Mouse (Mus musculus) stomach, embryonic 15.5 days (tissue): ENCODE results near the gene Camk1d. TPM values are rescaled to one million over a fixed set of nuclear protein-coding genes. Genes with fewer than 3 reads are reported as not detected.

ENCODE experiments used
- ATAC-seq: fragments of 200-750 bp; cut with Nextera tagmentation; 2 replicates; pipeline ENCODE4 v1.8.0; 2017; ENCODE audit warnings: low read depth, moderate number of reproducible peaks, moderate TSS enrichment; ENCODE audit not compliant: insufficient read depth, low FRiP score
- H3K27ac ChIP-seq: fragments of 300-500 bp; sonication (generic); 2 replicates; pipeline ENCODE4 v1.5.1; 2015; ENCODE audit warnings: mild to moderate bottlenecking, inconsistent platforms
- H3K27me3 ChIP-seq: fragments of 300-500 bp; sonication (generic); replicated peaks from 2 replicates; pipeline ENCODE4 v1.6.1; 2015; ENCODE audit warnings: inconsistent platforms
- H3K36me3 ChIP-seq: fragments of 300-500 bp; sonication (generic); 2 replicates; pipeline ENCODE4 v1.6.1; 2015; ENCODE audit warnings: inconsistent platforms
- H3K4me1 ChIP-seq: fragments of 300-500 bp; sonication (generic); 2 replicates; pipeline ENCODE4 v1.6.1; 2015; ENCODE audit warnings: inconsistent platforms
- H3K4me2 ChIP-seq: fragments of 300-500 bp; sonication (generic); 2 replicates; pipeline ENCODE4 v1.6.1; 2015; ENCODE audit warnings: mild to moderate bottlenecking, inconsistent platforms
- H3K4me3 ChIP-seq: fragments of 300-500 bp; sonication (generic); replicated peaks from 2 replicates; pipeline ENCODE4 v1.5.1; 2015; ENCODE audit warnings: inconsistent platforms
- H3K9ac ChIP-seq: fragments of 300-500 bp; sonication (generic); 2 replicates; pipeline ENCODE4 v1.6.1; 2015; ENCODE audit warnings: inconsistent platforms
- H3K9me3 ChIP-seq: fragments of 300-500 bp; sonication (generic); 2 replicates; pipeline ENCODE4 v1.6.1; 2016; ENCODE audit warnings: inconsistent platforms
- WGBS: fragments of 180-500 bp; shearing (Covaris S2); methylation state at CpG from one replicate; pipeline ENCODE4 v1.1.7; 2015; 5-methylcytosine and 5-hydroxymethylcytosine counted together
- polyA plus RNA-seq: library from polyadenylated mRNA; unstranded; fragments of >200 nt; fragmentation: Nextera tagmentation; extraction: Ambion mirVana; gene quantifications from 2 replicates; pipeline ENCODE4 v1.2.1, GENCODE M21; 2015

The Camk1d gene
- polyA plus RNA-seq, 1 experiment from 2014 or later: 18.4 TPM

GRCm38 (mm10) chr2:5636801-5637742 lies 77.2 kb downstream of the Camk1d start:
- WGBS: 78% methylated on average over 14 of the region's 14 CpGs
- Histone ChIP-seq H3K4me3 (no peak overlapping the region), H3K36me3 (no peaks in the 10 kb centered on the region), H3K27me3 (no peaks in the 10 kb centered on the region), H3K9ac (no peak overlapping the region), H3K4me1 (no peaks in the 10 kb centered on the region), H3K4me2 (no peak overlapping the region), H3K9me3 (no peaks in the 10 kb centered on the region), H3K27ac (no peak overlapping the region)
- ATAC-seq: 0 out of 2 replicates have a peak, but pooled peaks have one; percentile 10

DNA sequence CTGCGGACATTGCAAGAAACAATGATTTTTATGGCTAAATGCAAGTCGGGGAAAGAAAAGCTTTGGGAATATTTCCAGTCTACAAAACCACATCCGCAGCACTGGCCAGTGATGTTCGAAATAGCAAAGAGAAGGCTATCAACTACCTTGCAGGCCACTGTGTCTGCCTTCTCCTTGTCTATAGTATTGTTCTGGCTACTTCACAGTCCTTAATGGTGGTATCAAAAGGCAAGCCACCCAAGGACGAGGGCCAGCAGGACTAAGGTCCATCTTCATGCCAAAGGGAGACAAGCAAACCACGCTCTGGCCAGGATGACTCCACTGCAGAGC lies 82.0 kb downstream of the Camk1d start:
- no peaks in the 10 kb centered on the region for H3K27me3 ChIP-seq
- no peaks in the 10 kb centered on the region for H3K36me3 ChIP-seq
- no peak overlapping the region for H3K4me2 ChIP-seq
- H3K4me3 ChIP-seq: no peak overlapping the region
- no peak for ATAC-seq
- no peaks in the 10 kb centered on the region for H3K4me1 ChIP-seq
- H3K9ac ChIP-seq: no peak overlapping the region
- H3K9me3 ChIP-seq: no peaks in the 10 kb centered on the region
- 87% methylated on average over 6 of the region's 6 CpGs for WGBS
- H3K27ac ChIP-seq: no peak overlapping the region

- 76% methylated on average over 11 of the region's 11 CpGs for WGBS
- no peak overlapping the region for H3K4me3 ChIP-seq
Measured at GRCm38 (mm10) chr2:5631676-5632354, 82.5 kb downstream of the Camk1d start.

DNA sequence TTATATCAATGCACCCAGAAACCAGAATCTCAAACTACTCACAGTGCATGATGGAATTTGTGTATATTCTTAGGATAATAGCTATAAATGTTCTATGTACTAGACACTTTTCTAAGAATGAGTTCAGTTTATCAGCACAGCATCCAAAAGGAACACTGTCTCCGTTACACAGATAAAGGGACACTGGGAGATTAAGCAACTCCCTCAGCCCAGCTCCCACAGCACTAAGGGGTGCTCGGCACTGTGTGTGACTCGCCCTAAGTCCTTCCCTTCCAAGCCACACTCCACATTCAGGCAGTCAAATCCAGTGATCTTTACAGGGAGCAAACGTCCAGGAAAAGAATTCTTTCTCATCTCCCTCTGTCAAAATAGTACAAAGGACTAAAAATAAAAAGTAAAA lies 83.6 kb downstream of the Camk1d start:
- H3K4me2 ChIP-seq: no peak overlapping the region
- no peaks in the 10 kb centered on the region for H3K4me1 ChIP-seq
- no peak overlapping the region for H3K27ac ChIP-seq
- H3K4me3 ChIP-seq: no peak overlapping the region
- no peak overlapping the region for H3K9ac ChIP-seq
- 54% methylated on average over 4 of the region's 4 CpGs for WGBS
- no peaks in the 10 kb centered on the region for H3K27me3 ChIP-seq
- no peaks in the 10 kb centered on the region for H3K36me3 ChIP-seq
- H3K9me3 ChIP-seq: no peaks in the 10 kb centered on the region
- ATAC-seq: no peak

More at GRCm38 (mm10) chr2:5631676-5632354, 82.5 kb downstream of the Camk1d start:
- H3K27ac ChIP-seq: no peak overlapping the region
- H3K4me1 ChIP-seq: no peaks in the 10 kb centered on the region
- no peaks in the 10 kb centered on the region for H3K9me3 ChIP-seq
- no peak overlapping the region for H3K9ac ChIP-seq
- no peak overlapping the region for H3K4me2 ChIP-seq
- H3K36me3 ChIP-seq: no peaks in the 10 kb centered on the region
- no peak for ATAC-seq
- H3K27me3 ChIP-seq: no peaks in the 10 kb centered on the region

GRCm38 (mm10) chr2:5624379-5624778 lies 89.9 kb downstream of the Camk1d start:
- Histone ChIP-seq H3K9me3 (no peaks in the 10 kb centered on the region), H3K36me3 (no peaks in the 10 kb centered on the region), H3K4me3 (no peak overlapping the region), H3K27me3 (no peaks in the 10 kb centered on the region), H3K27ac (no peak overlapping the region), H3K4me1 (no peaks in the 10 kb centered on the region), H3K9ac (no peak overlapping the region), H3K4me2 (no peak overlapping the region)
- 48% methylated on average over 4 of the region's 4 CpGs for WGBS
- ATAC-seq: no peak

- no peak for ATAC-seq
- Histone ChIP-seq H3K4me2 (no peak overlapping the region), H3K36me3 (no peaks in the 10 kb centered on the region; the same call in 1 of the 2 replicates), H3K4me3 (no peak overlapping the region), H3K4me1 (peaks cover 17% of the 10 kb centered on the region), H3K27me3 (no peaks in the 10 kb centered on the region), H3K9me3 (no peaks in the 10 kb centered on the region), H3K9ac (no peak overlapping the region), H3K27ac (no peak overlapping the region)
- 81% methylated on average over 8 of the region's 8 CpGs for WGBS
Measured at GRCm38 (mm10) chr2:5618361-5618896, 95.9 kb downstream of the Camk1d start.

DNA sequence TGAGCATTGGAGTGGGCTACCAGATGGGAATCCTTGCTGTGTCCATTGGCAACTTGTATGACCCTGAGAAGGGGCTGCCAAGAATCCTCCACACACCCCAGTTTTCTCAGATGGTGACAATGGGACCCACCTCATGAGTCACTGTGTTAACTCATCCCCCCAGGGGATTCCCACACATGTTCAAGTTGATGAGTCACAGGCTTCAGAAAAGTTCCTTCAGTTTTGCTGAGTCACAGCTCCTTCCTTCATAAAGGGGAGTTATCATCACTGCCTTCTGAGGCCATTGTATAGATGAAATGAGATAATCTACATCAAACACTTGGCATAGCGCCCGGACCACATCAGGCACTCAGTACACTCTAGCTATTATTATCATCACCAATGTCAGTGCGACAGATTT lies 99.4 kb downstream of the Camk1d start:
- Histone ChIP-seq H3K4me1 (peaks cover 22% of the 10 kb centered on the region), H3K9ac (no peak overlapping the region), H3K9me3 (no peaks in the 10 kb centered on the region), H3K4me3 (no peak overlapping the region), H3K4me2 (no peak overlapping the region), H3K27ac (peak overlapping the region; percentile 89; the same call in 1 of the 2 replicates), H3K27me3 (no peaks in the 10 kb centered on the region), H3K36me3 (no peaks in the 10 kb centered on the region; the same call in 1 of the 2 replicates)
- 0 out of 2 replicates have a peak, but pooled peaks have one; percentile 28 for ATAC-seq
- WGBS: 63% methylated on average over 3 of the region's 3 CpGs

DNA sequence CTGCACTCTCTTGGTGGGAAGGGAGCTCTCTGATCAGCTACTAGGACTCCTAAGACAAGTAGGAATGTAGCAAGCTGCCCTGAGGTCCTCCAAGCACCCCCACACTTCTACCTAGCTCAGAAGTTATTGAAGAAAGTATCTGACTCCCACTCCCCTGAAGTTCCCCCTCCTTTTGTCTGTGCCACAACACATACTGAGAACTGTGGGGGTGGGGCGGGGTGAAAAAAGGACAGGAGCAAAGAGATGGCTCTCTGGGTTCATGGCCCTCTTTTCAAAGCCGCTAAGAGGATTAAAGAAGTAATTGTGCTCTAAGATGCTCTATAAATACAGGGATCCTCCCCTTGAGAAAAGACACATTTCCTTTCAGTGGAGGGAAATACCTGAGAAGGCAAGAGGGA lies 100.0 kb downstream of the Camk1d start:
- no peaks in the 10 kb centered on the region for H3K27me3 ChIP-seq
- H3K36me3 ChIP-seq: no peaks in the 10 kb centered on the region; the same call in 1 of the 2 replicates
- no peak overlapping the region for H3K9ac ChIP-seq
- H3K9me3 ChIP-seq: no peaks in the 10 kb centered on the region
- peaks cover 22% of the 10 kb centered on the region for H3K4me1 ChIP-seq
- WGBS: 44% methylated on average over 2 of the region's 2 CpGs
- no peak overlapping the region for H3K4me3 ChIP-seq
- no peak for ATAC-seq
- H3K27ac ChIP-seq: peak overlapping the region; percentile 89
- H3K4me2 ChIP-seq: 0 out of 2 replicates have a peak overlapping the region, but pooled peaks have one; percentile 11

DNA sequence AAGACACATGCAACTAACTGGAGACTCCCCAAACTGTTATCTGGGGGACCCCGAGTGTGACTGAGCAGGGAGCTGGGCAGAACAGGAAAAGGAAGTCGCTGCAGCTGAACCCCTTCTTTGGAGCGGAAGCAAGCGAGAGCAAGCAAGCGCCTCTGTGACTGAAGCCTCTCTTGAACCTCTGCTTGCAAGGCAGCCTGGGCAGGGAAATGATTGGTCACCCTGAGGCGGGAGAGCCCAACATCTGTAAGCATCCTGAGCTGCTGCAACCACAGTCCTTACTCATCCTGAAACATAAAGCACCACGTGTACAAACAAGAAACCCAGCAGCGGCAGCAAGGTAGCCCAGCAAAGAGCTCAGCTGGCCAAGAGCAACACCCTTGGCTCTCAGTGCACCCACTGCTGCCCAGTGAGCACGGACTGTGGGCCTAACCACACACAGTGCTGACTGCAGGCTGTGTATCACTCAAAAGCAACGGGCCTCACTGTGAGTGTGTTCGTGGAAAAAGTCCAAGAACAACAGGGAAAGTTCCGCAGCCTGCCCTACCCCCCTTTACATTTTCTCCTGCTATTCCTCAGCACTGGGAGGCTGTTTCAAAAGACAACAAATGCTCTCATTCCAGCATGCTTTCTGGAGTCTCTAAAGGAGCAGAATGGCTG lies 100.5 kb downstream of the Camk1d start:
- H3K27me3 ChIP-seq: no peaks in the 10 kb centered on the region
- no peak overlapping the region for H3K4me3 ChIP-seq
- no peaks in the 10 kb centered on the region; the same call in 1 of the 2 replicates for H3K36me3 ChIP-seq
- H3K4me1 ChIP-seq: peaks cover 22% of the 10 kb centered on the region
- H3K4me2 ChIP-seq: peak overlapping the region; percentile 11; the same call in 1 of the 2 replicates
- H3K9ac ChIP-seq: no peak overlapping the region
- H3K27ac ChIP-seq: peak overlapping the region; percentile 89
- ATAC-seq: peak; percentile 48; the same call in 1 of the 2 replicates
- WGBS: 29% methylated on average over 12 of the region's 12 CpGs
- H3K9me3 ChIP-seq: no peaks in the 10 kb centered on the region

DNA sequence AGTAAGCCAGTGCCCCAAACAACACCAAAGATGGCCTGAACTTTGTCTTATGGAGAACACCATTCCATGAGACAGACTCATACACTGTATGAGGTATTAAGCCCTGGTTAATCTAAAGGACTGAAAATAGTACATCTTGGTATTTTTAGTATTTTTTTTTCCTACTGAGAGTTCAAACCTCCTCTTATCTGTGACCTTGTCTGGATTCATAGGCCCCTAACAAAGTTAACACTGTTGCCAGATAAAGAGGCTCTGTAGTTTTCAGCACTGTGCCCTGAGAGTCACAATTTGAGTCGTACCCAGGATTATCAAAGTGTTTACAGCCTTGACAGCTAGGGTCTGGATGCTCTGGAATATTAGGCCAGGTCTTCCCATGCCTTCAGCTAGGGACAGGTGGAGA lies 102.7 kb downstream of the Camk1d start:
- no peak overlapping the region for H3K4me3 ChIP-seq
- H3K9ac ChIP-seq: no peak overlapping the region
- no peak for ATAC-seq
- H3K9me3 ChIP-seq: no peaks in the 10 kb centered on the region
- H3K27ac ChIP-seq: no peak overlapping the region
- no peaks in the 10 kb centered on the region; the same call in 1 of the 2 replicates for H3K36me3 ChIP-seq
- 38% methylated on average over 1 of the region's 1 CpGs for WGBS
- peaks cover 29% of the 10 kb centered on the region for H3K4me1 ChIP-seq
- H3K4me2 ChIP-seq: no peak overlapping the region
- H3K27me3 ChIP-seq: no peaks in the 10 kb centered on the region

DNA sequence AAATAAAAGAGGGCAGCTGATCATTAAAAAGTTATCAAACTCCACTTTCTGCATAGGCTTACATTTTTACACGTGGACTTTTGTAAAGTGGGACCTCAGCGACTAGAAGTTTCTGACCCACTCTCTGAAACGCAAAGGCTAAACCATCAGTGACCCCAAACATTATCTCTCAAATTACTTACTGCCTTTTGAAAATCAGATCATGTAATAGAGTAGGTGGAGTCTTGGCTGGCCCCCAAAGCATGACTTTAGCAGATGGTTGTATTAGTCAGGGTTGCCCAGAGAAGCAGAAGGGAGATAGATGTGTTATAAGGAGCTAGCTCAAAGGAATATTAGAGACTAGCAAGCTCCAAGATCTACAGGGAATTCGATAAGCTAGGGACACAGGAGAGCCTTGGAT lies 103.8 kb downstream of the Camk1d start:
- Histone ChIP-seq H3K4me1 (peaks cover 32% of the 10 kb centered on the region), H3K27me3 (no peaks in the 10 kb centered on the region), H3K36me3 (no peaks in the 10 kb centered on the region), H3K4me2 (no peak overlapping the region), H3K27ac (no peak overlapping the region), H3K4me3 (no peak overlapping the region), H3K9me3 (no peaks in the 10 kb centered on the region), H3K9ac (no peak overlapping the region)
- ATAC-seq: no peak
- WGBS: 55% methylated on average over 4 of the region's 4 CpGs
